Mouse (Mus musculus) ES-E14 (cell line): ENCODE results near the gene Krt18. TPM values are rescaled to one million over a fixed set of nuclear protein-coding genes. Genes with fewer than 3 reads are reported as not detected.
A peak's percentile ranks its signal among the peaks of the same experiment; 100 is the strongest.

Experiments used
- DNase-seq: peaks from one replicate; pipeline ENCODE4 v3.0.0-alpha.2; 2013; ENCODE audit warnings: low read depth, low spot score
- H3K27ac ChIP-seq: 2 replicates; pipeline ENCODE4 v1.5.1; 2012; ENCODE audit warnings: low read depth, mild to moderate bottlenecking, low read length, moderate library complexity, mixed read lengths; ENCODE audit not compliant: poor library complexity, insufficient read depth, severe bottlenecking
- H3K36me3 ChIP-seq: 2 replicates; pipeline ENCODE4 v1.6.1; 2012; ENCODE audit warnings: mild to moderate bottlenecking, low read length, moderate library complexity, mixed read lengths; ENCODE audit not compliant: control insufficient read depth, poor library complexity, insufficient read depth, severe bottlenecking
- H3K4me1 ChIP-seq, 2 experiments: fragments of 150-350 bp in 1 of 2; sonication (generic) in 1 of 2; 2 replicates each; pipeline ENCODE4 v1.6.1; 2012; ENCODE audit warnings: low read length in 2 of 2, mild to moderate bottlenecking in 1 of 2, mixed read lengths in 1 of 2; ENCODE audit not compliant: control insufficient read depth in 2 of 2, insufficient read depth in 2 of 2, poor library complexity in 1 of 2
- H3K4me3 ChIP-seq, 2 experiments: fragments of 150-350 bp in 1 of 2; sonication (generic) in 1 of 2; 2 replicates each; pipeline ENCODE4 v1.5.1; 2012; ENCODE audit warnings: low read length in 2 of 2, low read depth in 1 of 2, mild to moderate bottlenecking in 1 of 2, mixed read lengths in 1 of 2; ENCODE audit not compliant: insufficient read depth in 1 of 2, poor library complexity in 1 of 2, severe bottlenecking in 1 of 2
- H3K9ac ChIP-seq: 2 replicates; pipeline ENCODE4 v1.6.1; 2012; ENCODE audit warnings: low read depth, mild to moderate bottlenecking, low read length, mixed read lengths; ENCODE audit not compliant: poor library complexity, insufficient read depth, severe bottlenecking
- H3K9me3 ChIP-seq: fragments of 150-350 bp; sonication (generic); 2 replicates; pipeline ENCODE4 v1.6.1; 2012; ENCODE audit warnings: low read depth, mild to moderate bottlenecking, low read length; ENCODE audit not compliant: control insufficient read depth, insufficient read depth
- CHD2 ChIP-seq: IDR thresholded peaks from 2 replicates; pipeline ENCODE4 v1.6.1; 2014; ENCODE audit warnings: mild to moderate bottlenecking, low read depth, low read length, inconsistent platforms
- HCFC1 ChIP-seq: IDR thresholded peaks from 2 replicates; pipeline ENCODE4 v1.6.1; 2012; ENCODE audit warnings: low read length, inconsistent platforms, borderline replicate concordance; ENCODE audit not compliant: insufficient read depth
- MAFK ChIP-seq: IDR thresholded peaks from 2 replicates; pipeline ENCODE4 v1.6.1; 2014; ENCODE audit warnings: mild to moderate bottlenecking, low read depth, low read length, inconsistent platforms; ENCODE audit not compliant: insufficient read depth
- ZC3H11A ChIP-seq: IDR thresholded peaks from 2 replicates; pipeline ENCODE4 v1.6.1; 2012; ENCODE audit warnings: low read depth, mild to moderate bottlenecking, inconsistent platforms, low read length, borderline replicate concordance
- ZNF384 ChIP-seq: IDR thresholded peaks from 2 replicates; pipeline ENCODE4 v1.6.1; 2012; ENCODE audit warnings: low read depth, low read length, inconsistent platforms
- in situ Hi-C, 2 experiments: fragments of 600-800 bp; cut with MboI; formaldehyde crosslinking; loops; one replicate each; pipeline ENCODE4 v1.15.1; 2025; ENCODE audit warnings: low sequenced_read_pairs in 2 of 2, inconsistent platforms in 1 of 2; ENCODE audit not compliant: unreplicated experiment in 2 of 2
- total RNA-seq: library from RNA; depleted of rRNA; stranded (reverse); fragments of 300-350 nt; gene quantifications from 2 replicates; pipeline ENCODE4 v1.2.3, GENCODE M21; 2012

The Krt18 gene
- total RNA-seq, 1 experiment = 382 TPM

- H3K9ac ChIP-seq = no peak overlapping the region; the same call in 1 of the 2 replicates
- no peak for TF ChIP-seq ZNF384
- no peak for TF ChIP-seq CHD2
- TF ChIP-seq MAFK = no peak
- TF ChIP-seq ZC3H11A = no peak
- TF ChIP-seq HCFC1 = no peak
- no peak overlapping the region for H3K4me3 ChIP-seq
- no peak overlapping the region for H3K27ac ChIP-seq
- no peaks in the 10 kb centered on the region for H3K9me3 ChIP-seq
- H3K4me1 ChIP-seq = peaks cover 0 to 38% of the 10 kb centered on the region in 2 experiments; a peak in 2 of 4 replicates
- DNase-seq = no peak
- H3K36me3 ChIP-seq = no peaks in the 10 kb centered on the region
- in situ Hi-C loops = loop anchor here in 1 of 2 experiments (25.0 kb wide), 1 partner anchor 919 kb away; the partner anchor contains the start of gene Hoxc12
Observed at GRCm38 (mm10) chr15:102017918-102018463, 10.0 kb upstream of the Krt18 start.

DNA sequence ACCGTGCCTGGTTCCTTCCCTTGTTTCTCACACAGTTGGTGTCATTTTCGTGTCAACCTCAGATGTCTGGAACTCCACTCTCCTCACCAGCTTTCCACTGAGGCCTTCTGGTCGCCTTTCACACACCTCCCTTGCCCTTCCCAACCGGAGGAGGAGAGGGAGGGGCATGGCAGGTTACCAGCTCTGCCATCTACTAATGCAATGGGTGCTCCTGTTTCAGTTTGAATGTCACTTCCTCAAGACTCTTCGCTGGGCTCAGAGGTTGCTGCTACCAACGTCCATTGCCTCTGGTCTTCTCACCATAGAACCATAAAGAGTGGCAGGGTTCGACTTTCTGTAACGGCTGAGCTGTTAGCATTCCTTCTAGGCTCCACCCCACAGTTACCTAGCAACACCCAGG is 5.5 kb upstream of the Krt18 start:
- no peak for DNase-seq
- in situ Hi-C loops = loop anchor here in 1 of 2 experiments (25.0 kb wide), 1 partner anchor 915 kb away; the partner anchor contains the start of gene Hoxc12
- Histone ChIP-seq H3K9me3 (no peaks in the 10 kb centered on the region), H3K4me1 (peaks cover 0 to 26% of the 10 kb centered on the region in 2 experiments; a peak in 1 of 4 replicates), H3K9ac (no peak overlapping the region), H3K4me3 (no peak overlapping the region), H3K36me3 (no peaks in the 10 kb centered on the region), H3K27ac (no peak overlapping the region)
- no peak for TF ChIP-seq HCFC1
- no peak for TF ChIP-seq ZC3H11A
- no peak for TF ChIP-seq MAFK
- no peak for TF ChIP-seq CHD2

DNA sequence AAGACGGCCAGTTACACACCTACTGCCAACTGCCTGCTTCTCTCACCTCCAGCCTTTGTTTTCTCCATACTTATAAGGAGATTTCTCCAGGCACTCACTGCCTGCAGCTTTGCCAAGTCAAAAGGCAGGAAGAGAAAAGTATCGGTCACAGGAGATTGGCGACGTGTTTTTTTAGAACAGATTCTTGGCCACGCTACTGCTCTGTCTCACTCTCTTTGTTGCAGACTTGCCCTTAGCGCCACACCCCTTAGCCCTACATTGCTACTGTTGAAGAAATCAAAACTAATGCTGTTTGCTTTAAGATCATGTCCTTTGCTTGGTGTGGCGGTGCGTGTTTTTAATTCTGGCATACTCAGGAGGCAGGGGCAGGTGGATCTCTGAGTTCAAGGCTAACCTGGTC is 4.1 kb upstream of the Krt18 start:
- no peak for TF ChIP-seq HCFC1
- TF ChIP-seq CHD2 = no peak
- no peak for TF ChIP-seq MAFK
- no peak for TF ChIP-seq ZC3H11A
- no peak for TF ChIP-seq ZNF384
- H3K36me3 ChIP-seq = no peaks in the 10 kb centered on the region
- H3K9me3 ChIP-seq = no peaks in the 10 kb centered on the region
- no peak overlapping the region for H3K9ac ChIP-seq
- no peak overlapping the region for H3K27ac ChIP-seq
- in situ Hi-C loops = loop anchor here in 1 of 2 experiments (25.0 kb wide), 1 partner anchor 913 kb away; the partner anchor contains the start of gene Hoxc12
- no peak overlapping the region for H3K4me3 ChIP-seq
- DNase-seq = no peak
- peaks cover 0 to 21% of the 10 kb centered on the region in 2 experiments; a peak in 1 of 4 replicates for H3K4me1 ChIP-seq

GRCm38 (mm10) chr15:102025136-102025872 is 2.7 kb upstream of the Krt18 start:
- Histone ChIP-seq H3K36me3 (peaks cover 4% of the 10 kb centered on the region; the same call in 1 of the 2 replicates), H3K27ac (no peak overlapping the region), H3K4me1 (peaks cover 0 to 24% of the 10 kb centered on the region in 2 experiments; a peak in 1 of 4 replicates), H3K9me3 (no peaks in the 10 kb centered on the region), H3K4me3 (peak overlapping the region; percentile 35 to 48), H3K9ac (peak overlapping the region; percentile 34; the same call in 1 of the 2 replicates)
- TF ChIP-seq CHD2 (no peak; the same call in 1 of the 2 replicates), ZNF384 (no peak), HCFC1 (no peak), ZC3H11A (no peak), MAFK (no peak)
- in situ Hi-C loops = no loop called here
- DNase-seq = no peak
